Comparison of ENCODE assay signal across 9 mouse cellular contexts in genomic region chr5:105930282-105930681, GRCm38 (mm10). TPM values are rescaled to one million over a fixed set of nuclear protein-coding genes. Genes with fewer than 3 reads are reported as not detected.
A peak's percentile ranks its signal among the peaks of the same experiment; 100 is the strongest.
DNase-seq lines count a peak whose midpoint lies in the region; ATAC-seq and TF ChIP-seq lines count a peak whose summit lies in the region.
"Had no signal": no experiment of that assay in that cellular context is flagged by ENCODE, and none has a peak within 500 bp of the region (broad histone marks: within the 10 kb centered on the region; RNA-seq: fewer than 3 reads in every experiment).

No protein-coding gene starts in this region.

- H3K27ac ChIP-seq in kidney, postnatal 0 days, result no peak overlapping the region
- no peak overlapping the region for H3K27ac ChIP-seq in kidney, embryonic 16.5 days (ENCODE audit: low read length)
- H3K27ac ChIP-seq in midbrain, postnatal 0 days (ENCODE audit: low read depth, low read length), result no peak overlapping the region
- no peak overlapping the region for H3K27ac ChIP-seq in kidney, embryonic 14.5 days (ENCODE audit: low read depth, low read length)
- H3K27ac ChIP-seq: hindbrain, embryonic 15.5 days had no signal

- peak; percentile 73 for TF ChIP-seq CTCF in kidney, postnatal 0 days (IDR thresholded peaks at IDR 0.05; ENCODE audit: low read depth)
- TF ChIP-seq CTCF in G1E (IDR thresholded peaks at IDR 0.05; ENCODE audit: low read depth, low read length), result 0 out of 2 replicates have a peak, but pooled peaks have one; percentile 34
- peak; percentile 81 for TF ChIP-seq CTCF in midbrain, postnatal 0 days (IDR thresholded peaks at IDR 0.05)

- H3K9me3 ChIP-seq in kidney, postnatal 0 days (replicated peaks; ENCODE audit: low read length), result no peaks in the 10 kb centered on the region
- H3K9me3 ChIP-seq in kidney, embryonic 16.5 days (ENCODE audit: low read length), result peaks cover 8% of the 10 kb centered on the region
- peaks cover 14% of the 10 kb centered on the region for H3K9me3 ChIP-seq in G1E (replicated peaks)
- no peaks in the 10 kb centered on the region for H3K9me3 ChIP-seq in midbrain, postnatal 0 days (ENCODE audit: low read length)
- peaks cover 12% of the 10 kb centered on the region; the same call in 1 of the 2 replicates for H3K9me3 ChIP-seq in kidney, embryonic 14.5 days (ENCODE audit: control insufficient read depth, low read length)

- H3K4me2 ChIP-seq in kidney, postnatal 0 days (ENCODE audit: low read length), result no peak overlapping the region
- no peak overlapping the region for H3K4me2 ChIP-seq in kidney, embryonic 16.5 days (replicated peaks; ENCODE audit: low read depth, low read length)
- H3K4me2 ChIP-seq in midbrain, postnatal 0 days (ENCODE audit: low read depth, low read length, poor library complexity, severe bottlenecking), result no peak overlapping the region
- no peak overlapping the region for H3K4me2 ChIP-seq in kidney, embryonic 14.5 days (replicated peaks; ENCODE audit: low read depth, low read length)
- H3K4me2 ChIP-seq: hindbrain, embryonic 15.5 days had no signal

- H3K4me1 ChIP-seq in kidney, postnatal 0 days (replicated peaks; ENCODE audit: insufficient read depth, low read length), result no peaks in the 10 kb centered on the region
- no peaks in the 10 kb centered on the region for H3K4me1 ChIP-seq in kidney, embryonic 16.5 days (ENCODE audit: insufficient read depth, low read length)
- H3K4me1 ChIP-seq in G1E (ENCODE audit: insufficient read depth, low read depth, low read length), result no peaks in the 10 kb centered on the region; the same call in 1 of the 2 replicates
- H3K4me1 ChIP-seq in midbrain, postnatal 0 days (ENCODE audit: insufficient read depth, low read length), result no peaks in the 10 kb centered on the region
- no peaks in the 10 kb centered on the region for H3K4me1 ChIP-seq in kidney, embryonic 14.5 days (ENCODE audit: control insufficient read depth, insufficient read depth, low read length)
- H3K4me1 ChIP-seq: hindbrain, embryonic 15.5 days had no signal

- H3K4me3 ChIP-seq in kidney, postnatal 0 days (replicated peaks; ENCODE audit: low read depth, low read length), result no peak overlapping the region
- H3K4me3 ChIP-seq in kidney, embryonic 16.5 days (ENCODE audit: low read length), result no peak overlapping the region
- no peak overlapping the region for H3K4me3 ChIP-seq in G1E (ENCODE audit: low read depth, low read length)
- H3K4me3 ChIP-seq in midbrain, postnatal 0 days (ENCODE audit: low read depth, low read length), result no peak overlapping the region
- no peak overlapping the region for H3K4me3 ChIP-seq in kidney, embryonic 14.5 days (ENCODE audit: low read length)
- H3K4me3 ChIP-seq: hindbrain, embryonic 15.5 days had no signal

- no peak overlapping the region for H3K9ac ChIP-seq in kidney, postnatal 0 days (ENCODE audit: low read depth, low read length)
- no peak overlapping the region for H3K9ac ChIP-seq in kidney, embryonic 16.5 days (replicated peaks; ENCODE audit: low read length)
- H3K9ac ChIP-seq in midbrain, postnatal 0 days (replicated peaks; ENCODE audit: low read length, poor library complexity, severe bottlenecking), result no peak overlapping the region
- no peak overlapping the region for H3K9ac ChIP-seq in kidney, embryonic 14.5 days (ENCODE audit: low read depth, low read length)
- H3K9ac ChIP-seq: hindbrain, embryonic 15.5 days had no signal

- WGBS in kidney, postnatal 0 days, result 30% methylated on average over 3 of the region's 3 CpGs
- WGBS in kidney, embryonic 16.5 days, result 29% methylated on average over 3 of the region's 3 CpGs
- WGBS in midbrain, postnatal 0 days, result 29% methylated on average over 3 of the region's 3 CpGs
- WGBS in kidney, embryonic 14.5 days, result 35% methylated on average over 3 of the region's 3 CpGs

- H3K36me3 ChIP-seq in kidney, postnatal 0 days (ENCODE audit: insufficient read depth, low read length), result no peaks in the 10 kb centered on the region
- H3K36me3 ChIP-seq in kidney, embryonic 16.5 days (ENCODE audit: insufficient read depth, low read length), result peaks cover 5% of the 10 kb centered on the region; the same call in 1 of the 2 replicates
- H3K36me3 ChIP-seq in G1E (replicated peaks), result peaks cover 5% of the 10 kb centered on the region
- H3K36me3 ChIP-seq in midbrain, postnatal 0 days (ENCODE audit: insufficient read depth, low read length), result no peaks in the 10 kb centered on the region
- no peaks in the 10 kb centered on the region for H3K36me3 ChIP-seq in kidney, embryonic 14.5 days (ENCODE audit: control insufficient read depth, insufficient read depth, low read length)

- DNase-seq in kidney, postnatal 0 days (ENCODE audit: low spot score), result peak; percentile 58
- no peak for DNase-seq in G1E (ENCODE audit: low spot score)
- peak; percentile 13 for DNase-seq in cerebellum, adult 9-11 months
- peak; percentile 42 for DNase-seq in midbrain, postnatal 0 days (ENCODE audit: low spot score)
- DNase-seq in adrenal gland, adult 8-10 months, result no peak

- no peak for ATAC-seq in kidney, postnatal 0 days (replicated peaks; ENCODE audit: low FRiP score, low read depth)
- no peak for ATAC-seq in kidney, embryonic 16.5 days (ENCODE audit: low FRiP score, low TSS enrichment)
- no peak for ATAC-seq in G1E (ENCODE audit: extremely low read depth, insufficient number of reproducible peaks, low FRiP score, poor library complexity, severe bottlenecking)
- no peak for ATAC-seq in midbrain, postnatal 0 days (ENCODE audit: low FRiP score)
- no peak for ATAC-seq in erythroid progenitor cell, adult 5-6 weeks (replicated peaks; ENCODE audit: low FRiP score, poor library complexity, severe bottlenecking)
- no peak for ATAC-seq in kidney, embryonic 14.5 days (ENCODE audit: low FRiP score, low TSS enrichment)

- H3K27me3 ChIP-seq in kidney, postnatal 0 days (ENCODE audit: insufficient read depth, low read length), result no peaks in the 10 kb centered on the region
- H3K27me3 ChIP-seq in kidney, embryonic 16.5 days (ENCODE audit: insufficient read depth, low read length), result no peaks in the 10 kb centered on the region
- no peaks in the 10 kb centered on the region for H3K27me3 ChIP-seq in G1E (ENCODE audit: insufficient read depth, low read length)
- no peaks in the 10 kb centered on the region for H3K27me3 ChIP-seq in midbrain, postnatal 0 days (ENCODE audit: insufficient read depth, low read length)
- no peaks in the 10 kb centered on the region for H3K27me3 ChIP-seq in kidney, embryonic 14.5 days (ENCODE audit: control insufficient read depth, insufficient read depth, low read length)
- H3K27me3 ChIP-seq: hindbrain, embryonic 15.5 days had no signal

RNA-seq across cellular contexts. Expression of gene Zfp326, which starts 53.9 kb away (rescaled TPM):
- polyA plus RNA-seq in kidney, postnatal 0 days (2015; fragmentation: Nextera tagmentation; extraction: Ambion mirVana), result 28.9 and 32.3 TPM in 2 replicates
- 36.9 and 40.0 TPM in 2 replicates for polyA plus RNA-seq in kidney, embryonic 16.5 days (2015; fragmentation: Nextera tagmentation; extraction: Ambion mirVana)
- 38.9 and 49.7 TPM in 2 replicates for total RNA-seq in G1E (2014; fragmentation: Nextera tagmentation)
- 18.3 and 34.0 TPM in 2 replicates for total RNA-seq in G1E (2017)
- 7.6 and 11.6 TPM in 2 replicates for polyA plus RNA-seq in G1E (2012)
- total RNA-seq in midbrain, postnatal 0 days (2014; rRNA removed), result 17.7 and 30.5 TPM in 2 replicates
- polyA plus RNA-seq in midbrain, postnatal 0 days (2015; fragmentation: Nextera tagmentation; extraction: Ambion mirVana), result 26.6 and 40.8 TPM in 2 replicates
- 10 to 100 TPM; 17.0 to 31.9 (median 26.2) TPM for total RNA-seq in adrenal gland, adult 8-10 months (2022)
- 3.8 and 5.8 TPM in 2 replicates for total RNA-seq in erythroid progenitor cell, adult 5-6 weeks (2015; ENCODE audit: low replicate concordance)
- 4.0 and 5.4 TPM in 2 replicates for total RNA-seq in erythroid progenitor cell, adult 5-6 weeks (2017; ENCODE audit: low replicate concordance)
- polyA plus RNA-seq in kidney, embryonic 14.5 days (2014; fragmentation: Nextera tagmentation; extraction: Ambion mirVana), result 45.1 and 57.3 TPM in 2 replicates

Comparison
In these comparisons a context has a peak if more than half of its experiments do, and no peak if none do; other contexts are left out.
1. DNase-seq: peak in kidney, postnatal 0 days (single experiment), cerebellum, adult 9-11 months (single experiment) and midbrain, postnatal 0 days (single experiment); none in G1E (single experiment) and adrenal gland, adult 8-10 months (single experiment).
2. Peak in every context shown above with its lines, with median percentiles within 50 percentile points of each other: CTCF ChIP-seq.